Mouse (Mus musculus): Measurements from ENCODE around the gene Wdr47.
"Not testable (repeated sequence)": the region's sequence is repeated elsewhere in the genome, so short reads cannot be mapped to it uniquely, and the experiment has no call there.

The Wdr47 gene

GRCm38 (mm10) chr3:108590786-108591529 is at the start of gene Wdr47:
Gene Wdr47, plus strand, starts transcription at chr3:108591279.
- peak; percentile 90 for DNase-seq (ENCODE audit: low spot score)

- DNase-seq (ENCODE audit: low spot score) = no peak
These were observed 48.8 kb upstream of the Wdr47 start for GRCm38 (mm10) chr3:108542299-108542698.

DNA sequence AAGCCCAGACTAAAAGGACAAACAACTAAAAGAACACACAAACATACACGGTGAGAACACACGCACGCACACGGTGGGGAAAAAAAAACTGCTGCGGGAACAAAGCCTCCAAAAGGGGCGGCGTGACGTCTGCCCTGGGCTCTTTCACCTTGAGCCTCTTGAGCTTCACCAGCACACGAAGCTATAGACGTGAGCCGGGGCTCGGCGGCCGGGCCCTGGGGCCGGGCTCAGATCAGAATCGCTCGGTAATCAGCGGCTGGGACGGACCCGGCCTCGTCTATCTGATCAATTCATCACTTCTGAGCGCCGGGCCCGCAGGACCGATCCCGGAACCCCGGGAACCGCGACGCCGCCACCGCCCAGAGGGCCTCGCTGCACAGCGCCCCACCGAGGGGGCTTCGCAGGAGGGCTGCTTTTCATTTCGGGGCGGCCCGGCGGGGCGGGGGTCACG is 36.9 kb upstream of the Wdr47 start:
- peak; percentile 44 for DNase-seq (ENCODE audit: low spot score)

DNA sequence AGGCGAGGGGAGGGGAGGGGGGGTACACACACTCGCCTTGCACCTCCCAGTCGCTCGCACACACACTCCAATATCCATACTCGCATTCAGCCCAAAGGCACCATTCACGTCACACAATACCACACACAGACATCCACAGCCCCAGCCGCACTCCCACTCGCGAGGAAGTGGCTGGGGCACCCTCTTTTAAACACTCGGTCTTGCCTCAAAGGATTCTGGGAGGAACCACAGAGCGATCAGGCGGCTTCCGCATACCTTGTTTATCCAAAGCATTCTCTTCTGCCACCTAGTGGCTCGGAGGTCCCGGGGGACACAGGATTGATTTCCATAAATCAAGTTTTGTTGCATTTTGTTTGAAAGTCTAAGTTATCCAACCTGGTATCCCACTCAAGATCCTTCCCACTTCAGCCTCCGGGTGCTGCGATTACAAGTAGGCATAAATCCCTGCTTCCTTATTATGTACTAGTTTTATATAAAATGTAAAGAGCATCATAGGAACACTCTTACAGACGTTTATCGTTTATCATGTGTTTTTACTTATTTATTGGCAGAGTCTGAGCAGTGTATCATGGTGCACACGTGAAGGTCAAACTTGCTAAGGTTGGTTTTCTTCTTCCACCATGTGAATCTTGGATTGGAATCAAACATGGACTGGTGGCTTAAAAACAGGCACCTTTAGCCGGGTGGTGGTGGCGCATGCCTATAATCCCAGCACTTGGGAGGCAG is 36.3 kb upstream of the Wdr47 start:
- DNase-seq (ENCODE audit: low spot score) = peak; percentile 91

- DNase-seq (ENCODE audit: low spot score) = no peak
These were observed 33.2 kb upstream of the Wdr47 start for GRCm38 (mm10) chr3:108557888-108558287.

DNA sequence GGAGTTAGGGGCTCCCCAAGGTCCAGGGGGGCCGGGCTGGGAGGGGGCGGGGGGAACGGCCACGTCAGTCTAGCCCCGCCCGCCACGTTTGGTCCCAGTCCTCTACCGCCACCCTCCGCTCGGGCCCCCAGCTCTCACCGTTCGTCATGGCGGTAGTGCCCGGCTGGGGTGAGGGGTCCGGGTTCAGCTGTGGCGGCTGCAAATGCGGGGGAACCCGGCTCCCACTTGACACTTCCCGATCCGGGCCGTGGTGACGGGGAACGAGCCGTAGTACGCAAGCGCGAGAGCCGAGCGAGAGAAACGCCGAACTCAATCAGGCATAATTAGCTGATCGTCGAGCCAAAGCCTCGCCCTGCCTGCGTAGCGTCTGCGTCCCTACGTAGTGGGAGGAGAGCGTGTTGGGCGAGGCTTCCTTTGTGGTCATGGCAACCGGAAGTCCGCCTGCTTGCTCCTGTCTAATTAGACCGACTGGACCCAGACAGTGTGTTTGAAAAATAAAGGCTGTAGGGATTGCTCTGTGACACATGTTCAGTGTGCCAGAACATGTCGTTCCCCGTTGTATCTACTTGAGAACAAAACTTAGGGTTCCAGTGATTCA is 28.8 kb upstream of the Wdr47 start, which contains the start of gene Tmem167b:
Gene Tmem167b, minus strand, starts transcription at position 334 of the 598 bp plus-strand sequence.
- peak; percentile 94 for DNase-seq (ENCODE audit: low spot score)

DNA sequence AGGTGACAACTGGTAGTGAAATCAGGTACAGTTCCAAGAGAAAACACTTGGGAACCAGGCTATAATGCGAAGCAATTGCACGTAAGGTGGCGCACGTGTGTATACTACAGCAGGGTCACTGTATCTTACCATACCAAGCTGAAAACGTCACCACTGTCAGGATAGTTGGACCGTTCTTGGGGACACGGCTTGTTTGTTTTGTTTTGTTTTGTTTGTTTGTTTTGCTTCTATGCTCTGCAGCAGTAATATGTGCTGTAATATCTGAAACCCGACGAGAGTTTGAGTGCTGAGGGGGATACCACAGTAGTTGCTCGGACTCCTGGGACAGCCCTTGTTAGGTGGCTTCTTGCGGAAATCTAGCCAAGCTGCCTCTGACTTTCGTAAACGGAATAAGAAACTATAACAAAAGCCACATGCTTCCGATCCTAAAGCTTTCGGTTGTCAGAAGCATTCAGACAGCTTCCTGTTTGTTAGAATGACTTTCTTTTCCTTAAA is 28.3 kb upstream of the Wdr47 start:
- DNase-seq (ENCODE audit: low spot score) = no peak

DNA sequence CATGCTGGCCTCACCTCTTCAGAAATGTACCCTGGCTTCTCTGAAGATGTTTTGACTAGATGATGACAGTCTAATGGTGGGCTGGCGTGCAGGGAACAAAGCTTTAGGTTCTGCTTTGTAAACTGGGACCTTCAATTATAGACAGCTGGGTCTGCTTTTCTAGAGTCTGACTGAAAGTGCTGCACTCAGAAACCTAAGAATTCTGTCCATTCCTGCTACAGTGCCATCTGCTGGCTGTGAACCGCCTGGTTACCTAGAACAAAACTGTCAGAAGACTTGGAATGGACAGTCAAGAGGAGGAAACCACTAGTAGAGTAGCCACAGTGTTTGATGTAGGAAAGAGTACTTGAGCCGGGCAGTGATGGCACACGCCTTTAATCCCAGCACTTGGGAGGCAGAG is 27.8 kb upstream of the Wdr47 start:
- peak; percentile 68 for DNase-seq (ENCODE audit: low spot score)

DNA sequence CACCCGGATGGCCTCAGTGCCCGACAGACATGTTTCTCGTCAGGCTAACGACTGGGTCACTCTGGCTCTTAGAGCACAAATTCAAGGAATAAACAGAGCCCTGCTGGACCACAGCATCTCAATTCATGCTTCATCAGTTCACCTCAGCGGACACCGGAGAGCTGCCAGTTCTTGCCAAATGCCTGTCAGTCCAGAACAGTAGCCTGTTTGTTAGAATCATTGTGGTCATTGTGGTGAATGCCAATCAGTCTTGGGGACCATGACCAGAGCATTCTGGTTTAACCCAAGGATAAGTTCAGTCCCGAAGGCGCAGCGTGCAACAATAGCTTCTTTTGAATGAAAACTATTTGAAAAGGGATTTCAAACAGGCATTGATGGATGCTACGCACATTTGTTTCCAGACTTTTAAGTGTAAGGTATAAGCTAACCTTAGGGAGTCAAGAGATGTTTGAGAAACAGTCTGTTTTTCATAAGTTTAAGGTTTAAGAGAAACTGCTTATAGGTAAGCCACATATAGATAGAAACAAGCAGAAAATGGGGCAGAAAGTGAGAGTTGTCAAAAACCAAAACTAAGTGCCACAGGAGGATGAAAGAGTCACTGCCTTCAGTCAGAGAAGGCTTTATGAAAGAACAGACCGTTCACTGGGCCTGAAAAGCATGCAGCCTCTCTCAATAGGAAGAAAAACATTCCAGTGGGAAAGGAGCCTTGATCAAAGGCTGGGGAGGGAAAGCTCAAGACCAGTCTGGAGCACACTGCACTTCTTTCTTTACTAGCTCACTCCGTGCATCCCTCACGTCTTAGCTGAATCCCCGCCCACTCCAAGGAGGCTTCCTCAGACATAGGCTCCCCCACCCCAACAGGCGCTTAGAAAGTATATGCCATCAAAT is 22.8 kb upstream of the Wdr47 start:
- DNase-seq (ENCODE audit: low spot score) = no peak

- not testable (repeated sequence) for DNase-seq (ENCODE audit: low spot score)
These were observed 21.4 kb upstream of the Wdr47 start for GRCm38 (mm10) chr3:108569636-108570035.

DNA sequence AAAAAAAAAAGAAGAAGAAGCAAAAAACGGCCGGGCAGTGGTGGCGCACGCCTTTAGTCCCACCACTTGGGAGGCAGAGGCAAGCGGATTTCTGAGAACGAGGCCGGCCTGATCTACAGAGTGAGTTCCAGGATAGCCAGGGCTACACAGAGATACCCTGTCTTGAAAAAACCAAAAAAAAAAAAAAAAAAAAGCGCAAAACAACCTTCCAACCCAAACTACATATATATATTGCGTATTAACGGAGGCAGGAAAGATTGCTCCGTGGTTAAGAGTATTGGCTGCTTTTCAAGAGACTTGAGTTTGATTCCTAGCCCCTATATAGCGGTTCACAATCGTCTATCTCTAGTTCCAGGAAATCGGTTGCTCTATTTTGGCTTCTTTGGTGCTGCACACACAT is 20.3 kb upstream of the Wdr47 start:
- no peak for DNase-seq (ENCODE audit: low spot score)

GRCm38 (mm10) chr3:108571443-108572294 is 19.4 kb upstream of the Wdr47 start, which contains the start of gene Taf13:
Gene Taf13, plus strand, starts transcription at chr3:108571698.
- peak; percentile 95 for DNase-seq (ENCODE audit: low spot score)

DNA sequence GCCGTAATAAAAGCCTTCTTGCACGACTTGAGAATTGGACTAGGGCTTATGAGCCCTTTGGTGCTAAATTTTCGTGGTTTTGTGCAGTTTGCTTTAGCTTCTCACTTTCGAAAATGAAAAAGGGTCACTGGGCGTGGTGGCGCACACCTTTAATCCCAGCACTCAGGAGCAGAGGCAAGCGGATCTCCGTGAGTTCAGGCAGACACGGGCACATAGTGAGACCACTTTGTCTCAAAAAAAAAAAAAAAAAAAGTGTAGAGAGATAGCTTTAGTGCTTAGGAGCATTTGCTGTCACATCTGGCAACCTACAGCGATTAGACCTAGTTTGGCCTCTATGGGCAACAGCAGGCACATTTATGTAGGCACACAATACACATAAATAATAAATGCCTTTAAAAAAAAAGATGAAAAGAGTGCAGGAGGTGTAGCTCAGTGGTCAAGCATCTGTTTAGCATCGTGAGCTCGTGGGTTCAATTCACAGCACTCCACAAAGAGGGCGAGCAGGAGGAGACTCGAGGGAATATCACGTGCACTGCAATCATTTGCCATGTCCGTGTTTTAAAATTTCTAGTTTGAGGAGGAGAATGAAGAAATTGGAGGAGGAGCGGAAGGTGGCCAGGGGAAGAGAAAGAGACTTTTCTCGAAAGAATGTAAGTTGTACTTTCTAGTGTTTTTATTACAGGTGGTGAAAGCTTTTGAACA is 18.6 kb upstream of the Wdr47 start:
- DNase-seq (ENCODE audit: low spot score) = no peak

DNA sequence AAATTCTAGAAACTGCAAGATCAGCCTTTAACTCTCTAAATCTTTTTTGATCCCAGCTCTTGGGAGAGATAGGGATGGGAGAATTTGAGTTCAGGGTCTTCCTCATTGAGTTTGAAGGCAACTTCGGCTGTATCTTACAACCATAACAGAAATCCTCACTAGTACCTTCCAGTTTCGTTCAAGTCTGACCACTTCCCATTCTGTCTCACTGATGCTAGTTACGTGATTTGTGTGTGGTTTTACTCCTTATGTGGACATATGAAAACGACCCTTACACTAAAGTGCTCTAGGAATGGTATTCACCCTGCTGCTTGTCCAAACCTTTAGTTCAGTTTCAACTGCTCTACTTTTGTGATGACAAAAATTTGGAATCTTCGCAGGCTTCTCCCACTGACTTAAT is 17.1 kb upstream of the Wdr47 start:
- DNase-seq (ENCODE audit: low spot score) = no peak

DNA sequence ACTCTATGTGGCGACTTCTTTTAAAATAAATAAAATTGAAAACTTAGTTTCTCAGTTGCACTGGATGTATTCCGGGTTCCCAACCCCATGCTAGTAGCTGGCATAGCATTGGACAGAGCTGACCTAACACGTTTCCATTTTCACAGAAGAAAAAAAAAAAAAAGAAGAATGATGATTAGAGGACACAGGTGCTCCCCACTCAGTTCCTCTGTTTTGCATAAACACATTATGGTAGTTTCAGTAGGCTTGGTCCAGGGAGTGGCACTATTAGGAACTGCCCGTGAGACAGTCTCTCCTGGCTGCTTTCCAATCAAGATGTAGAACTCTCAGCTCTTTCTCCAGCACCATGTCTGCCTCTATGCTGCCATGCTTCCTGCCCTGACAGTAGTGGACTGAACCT is 6.5 kb upstream of the Wdr47 start:
- DNase-seq (ENCODE audit: low spot score) = no peak

GRCm38 (mm10) chr3:108588446-108588845 is 2.6 kb upstream of the Wdr47 start:
- no peak for DNase-seq (ENCODE audit: low spot score)

- no peak for DNase-seq (ENCODE audit: low spot score)
These were observed 747 bp downstream of the Wdr47 start for GRCm38 (mm10) chr3:108591530-108592522.

- no peak for DNase-seq (ENCODE audit: low spot score)
These were observed 17.8 kb downstream of the Wdr47 start for GRCm38 (mm10) chr3:108608906-108609305.

GRCm38 (mm10) chr3:108634761-108635160 is 43.7 kb downstream of the Wdr47 start:
- no peak for DNase-seq (ENCODE audit: low spot score)

All from urinary bladder, postnatal 25 days (tissue).